Mouse (Mus musculus): ENCODE data around the gene Jmjd1c. TPM values are rescaled to one million over a fixed set of nuclear protein-coding genes. Genes with fewer than 3 reads are reported as not detected.

Gene Jmjd1c
- 427 to 490 TPM (median 454 TPM) in 4 replicates for total RNA-seq (2023; ENCODE audit: inconsistent age)

GRCm38 (mm10) chr10:67095798-67096620 is at the start of gene Jmjd1c:
Jmjd1c (plus strand) TSS chr10:67096125.

GRCm38 (mm10) chr10:67096621-67097436 is 904 bp downstream of the Jmjd1c start, which contains the start of gene Reep3:
Reep3 (minus strand) TSS chr10:67096945.

GRCm38 (mm10) chr10:67285176-67285814 is 189.4 kb downstream of the Jmjd1c start, which contains the start of gene Nrbf2:
Nrbf2 (minus strand) TSS chr10:67285305.

Other genes with a start within 250 kb of the Jmjd1c start
- 26.2 to 30.0 TPM (median 27.9 TPM) in 4 replicates for gene Reep3, start 820 bp downstream of the Jmjd1c start, total RNA-seq (2023; ENCODE audit: inconsistent age)
- 13.6 to 19.0 TPM (median 14.3 TPM) in 4 replicates for gene Nrbf2, start 189.2 kb downstream of the Jmjd1c start, total RNA-seq (2023; ENCODE audit: inconsistent age)

Measured in B cell, adult (primary cell).